In the genomic region with DNA sequence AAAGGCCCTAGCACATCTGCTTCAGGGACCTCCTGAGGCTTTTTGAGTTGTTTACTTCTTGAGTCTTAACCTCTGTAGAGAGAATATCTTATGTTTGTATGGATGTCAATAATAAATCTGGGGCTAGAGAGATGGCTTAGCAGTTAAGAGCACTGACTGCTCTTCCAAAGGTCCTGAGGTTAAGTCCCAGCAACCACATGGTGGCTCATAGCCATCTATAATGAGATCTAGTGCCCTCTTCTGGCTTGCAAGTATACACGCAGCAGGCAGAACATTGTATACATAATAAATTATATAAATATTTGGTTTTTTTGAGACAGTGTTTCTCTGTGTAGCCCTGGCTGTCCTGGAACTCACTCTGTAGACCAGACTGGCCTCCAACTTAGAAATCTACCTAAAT, we compare ENCODE assay signal across 10 mouse cellular contexts. TPM values are rescaled to one million over a fixed set of nuclear protein-coding genes. Genes with fewer than 3 reads are reported as not detected.
DNase-seq lines count a peak whose midpoint lies in the region; TF ChIP-seq lines count a peak whose summit lies in the region.
"Had no signal": no experiment of that assay in that cellular context is flagged by ENCODE, and none has a peak within 500 bp of the region (broad histone marks: within the 10 kb centered on the region; RNA-seq: fewer than 3 reads in every experiment).

No protein-coding gene starts in this region.

- no peak overlapping the region for H3K4me3 ChIP-seq in layer of hippocampus, adult 2 months

- peak; percentile 68 for DNase-seq in embryo, embryonic 10 days (ENCODE audit: low spot score)
- DNase-seq in embryo, embryonic 9.5 days (ENCODE audit: extremely low spot score) = no peak
- DNase-seq in layer of hippocampus, adult 2 months (ENCODE audit: low spot score in 2 of 2) = no peak
- DNase-seq in layer of hippocampus, adult 8-10 months (ENCODE audit: low spot score in 2 of 2) = no peak
- DNase-seq in ZHBTc4 (ENCODE audit: low read depth, low spot score) = peak; percentile 47
- peak; percentile 19 for DNase-seq in mesoderm, embryonic 11.5 days (ENCODE audit: low read depth, low spot score)
- no peak for DNase-seq in cerebellum, adult 9-10 months
- no peak for DNase-seq in left cerebral cortex, adult 18-20 months (ENCODE audit: low spot score in 2 of 2)
- DNase-seq: left cerebral cortex, postnatal 4 days; right cerebral cortex, adult 18-20 months had no signal

- TF ChIP-seq CTCF in layer of hippocampus, adult 2 months (conservative IDR thresholded peaks at IDR 0.05) = peak; percentile 73

- H3K27ac ChIP-seq in layer of hippocampus, adult 2 months = no peak overlapping the region

RNA-seq across cellular contexts. Expression of gene Clk3, which starts 8.5 kb away (rescaled TPM):
- 10 to 100 TPM; 80.2 to 83.4 TPM for total RNA-seq in layer of hippocampus, adult 2 months (2021)
- total RNA-seq in layer of hippocampus, adult 8-10 months (2022) = 100 to 1,000 TPM in 1 of 4 experiments, 10 to 100 TPM in 3; 72.0 to 102 (median 84.5) TPM
- 10 to 100 TPM; 77.8 to 88.3 TPM for total RNA-seq in left cerebral cortex, adult 18-20 months (2021)

Comparison
In these comparisons a context has a peak if more than half of its experiments do, and no peak if none do; other contexts are left out.
1. DNase-seq: peak in embryo, embryonic 10 days (single experiment), ZHBTc4 (single experiment) and mesoderm, embryonic 11.5 days (single experiment); none in embryo, embryonic 9.5 days (single experiment), layer of hippocampus, adult 2 months (0 of 2), layer of hippocampus, adult 8-10 months (0 of 2), cerebellum, adult 9-10 months (single experiment) and left cerebral cortex, adult 18-20 months (0 of 2).